Mouse (Mus musculus) monocyte, adult 59 days (primary cell): Measurements from ENCODE around the gene Cyp2t4. TPM values are rescaled to one million over a fixed set of nuclear protein-coding genes. Genes with fewer than 3 reads are reported as not detected.

Source experiments
- total RNA-seq, 2 experiments: library from RNA; stranded (reverse); gene quantifications; one replicate each; pipeline ENCODE4 v1.2.4; 2023

Cyp2t4 gene
- not detected for total RNA-seq

DNA sequence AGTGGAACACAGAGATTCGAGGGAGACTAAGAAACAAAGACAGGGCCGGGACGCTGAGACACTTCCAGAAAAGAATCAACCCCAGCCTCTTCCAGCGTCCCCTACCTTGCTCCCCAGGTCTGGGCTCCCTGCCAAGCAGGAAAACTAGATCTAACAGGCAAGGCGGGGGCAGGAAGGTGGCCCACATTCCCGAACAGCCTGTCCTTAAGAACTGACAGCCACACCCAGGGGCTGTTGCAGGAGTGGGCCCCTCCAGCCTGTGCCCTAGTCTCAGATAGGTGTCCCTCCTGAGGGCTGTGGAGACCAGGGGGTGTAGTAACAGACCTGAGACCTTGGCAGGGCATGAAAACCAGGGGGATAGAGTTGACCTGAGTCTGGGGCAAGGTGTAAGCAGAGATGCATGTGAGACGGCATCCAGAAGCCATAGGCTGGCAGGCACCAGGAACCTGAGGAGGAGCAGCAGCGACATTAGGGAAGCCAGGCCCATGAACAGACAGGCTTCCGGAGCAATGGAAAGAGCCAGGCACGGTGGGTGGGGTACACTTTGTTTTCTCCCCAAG, at the start of gene Cyp2t4:
TSS of gene Cyp2t4 (plus strand) at position 510 of the 560 bp plus-strand sequence.

DNA sequence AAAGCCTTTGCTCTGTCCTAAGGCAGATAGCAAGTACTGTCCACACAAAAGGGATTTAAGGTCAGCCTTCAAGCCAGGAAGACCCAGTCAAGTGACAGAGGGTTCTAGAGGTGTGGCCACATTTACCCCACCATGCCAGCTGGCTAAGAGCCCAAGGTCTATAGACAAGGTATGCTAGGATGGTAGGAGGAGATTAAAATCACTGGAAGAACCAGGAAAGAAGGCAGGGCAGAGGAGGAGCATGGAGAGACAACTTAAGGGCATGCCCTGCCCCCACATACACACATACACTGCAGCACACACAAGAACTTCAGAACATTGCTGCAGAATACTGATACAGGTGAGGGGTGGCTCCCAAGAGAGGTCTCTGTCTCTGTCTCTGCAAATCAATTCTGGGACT, 33.8 kb upstream of the Cyp2t4 start, which contains the start of gene Cyp2f2:
TSS of gene Cyp2f2 (plus strand) at position 234 of the 400 bp plus-strand sequence.

DNA sequence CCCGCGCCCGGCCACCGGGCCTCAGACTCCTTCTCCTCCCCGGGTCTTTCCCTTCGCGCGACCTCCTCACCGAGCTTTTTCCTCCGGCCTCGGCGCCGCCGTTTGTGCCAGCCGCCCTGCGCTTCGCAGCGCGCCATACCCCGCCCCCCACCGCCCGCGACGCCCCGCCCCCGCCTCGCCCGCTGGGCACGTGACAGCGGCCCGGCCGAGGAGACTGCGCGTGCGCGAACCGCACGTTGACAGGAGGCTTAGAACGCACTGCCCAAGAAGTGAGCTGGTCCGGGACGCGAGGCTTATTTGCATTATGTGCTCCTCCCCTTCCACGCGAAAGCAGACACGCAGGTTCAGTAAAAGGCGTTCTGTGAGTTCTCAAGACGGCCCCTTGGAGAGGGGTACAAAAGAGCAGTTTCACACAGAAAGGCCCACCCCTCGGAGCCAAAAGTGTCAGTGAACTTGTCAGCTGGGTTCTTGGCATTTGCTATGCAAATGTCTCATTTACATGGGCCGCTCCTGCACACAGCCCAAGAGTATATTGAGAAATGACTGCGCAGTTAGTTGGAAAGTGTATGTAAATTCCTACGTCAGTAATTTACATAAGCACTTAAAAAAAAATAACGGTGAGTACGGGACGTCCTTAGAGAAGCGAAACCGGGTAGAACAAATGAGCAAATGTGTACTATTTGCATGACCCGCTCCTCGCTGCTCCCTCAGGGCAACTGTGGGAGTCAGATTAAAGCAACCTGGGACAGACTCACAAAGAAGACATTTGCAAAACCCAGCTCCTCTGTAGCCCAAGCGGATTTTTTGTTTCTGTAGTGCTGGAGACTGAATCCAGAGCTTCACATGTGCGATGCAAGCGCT, 13.3 kb downstream of the Cyp2t4 start, which contains the start of gene Egln2:
TSS of gene Egln2 (minus strand) at position 189 of the 861 bp plus-strand sequence.

DNA sequence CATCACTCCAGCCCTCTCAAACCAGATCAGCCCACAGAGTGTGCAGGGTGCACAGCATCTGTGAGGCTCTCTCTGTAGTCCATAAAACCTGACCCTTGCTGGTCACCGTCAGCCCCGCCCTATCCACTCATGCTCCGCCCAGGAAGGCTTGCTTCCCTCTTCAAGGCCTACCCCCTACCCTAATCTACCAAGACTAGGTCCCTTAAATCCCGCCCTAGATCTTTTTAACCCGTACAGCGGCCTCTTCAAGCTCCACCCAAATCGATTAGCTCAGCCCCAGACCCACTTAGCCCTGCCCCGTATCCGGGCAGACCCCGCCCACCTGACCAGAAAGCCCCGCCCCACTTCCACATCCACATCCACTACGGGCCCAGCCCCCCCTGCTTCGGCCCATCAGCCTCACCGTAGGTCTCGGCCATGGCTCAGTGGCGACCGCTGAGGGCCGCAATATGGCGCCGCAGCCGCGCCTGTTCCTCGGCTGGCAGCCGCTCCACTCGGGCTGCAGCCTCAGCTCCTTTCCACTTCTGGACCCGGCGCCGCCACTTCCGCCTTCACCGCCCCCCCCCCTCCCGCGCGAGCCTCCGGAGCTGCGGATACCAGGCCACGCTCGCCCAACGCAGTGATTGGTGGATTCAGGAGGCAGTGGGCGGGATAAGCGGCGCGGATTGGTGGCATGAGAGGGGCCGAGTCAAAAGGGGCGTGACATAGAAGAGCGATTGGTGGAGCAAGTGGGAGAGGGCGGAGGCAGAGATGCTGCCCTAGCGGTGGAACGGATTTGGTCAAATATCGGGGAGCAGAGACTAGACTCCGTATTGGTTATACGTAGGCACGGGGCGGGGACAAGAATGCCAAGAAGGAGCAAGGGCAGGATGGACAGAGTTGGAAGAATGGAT, 25.1 kb downstream of the Cyp2t4 start, which contains the start of gene Rab4b:
TSS of gene Rab4b (minus strand) at position 573 of the 893 bp plus-strand sequence.

DNA sequence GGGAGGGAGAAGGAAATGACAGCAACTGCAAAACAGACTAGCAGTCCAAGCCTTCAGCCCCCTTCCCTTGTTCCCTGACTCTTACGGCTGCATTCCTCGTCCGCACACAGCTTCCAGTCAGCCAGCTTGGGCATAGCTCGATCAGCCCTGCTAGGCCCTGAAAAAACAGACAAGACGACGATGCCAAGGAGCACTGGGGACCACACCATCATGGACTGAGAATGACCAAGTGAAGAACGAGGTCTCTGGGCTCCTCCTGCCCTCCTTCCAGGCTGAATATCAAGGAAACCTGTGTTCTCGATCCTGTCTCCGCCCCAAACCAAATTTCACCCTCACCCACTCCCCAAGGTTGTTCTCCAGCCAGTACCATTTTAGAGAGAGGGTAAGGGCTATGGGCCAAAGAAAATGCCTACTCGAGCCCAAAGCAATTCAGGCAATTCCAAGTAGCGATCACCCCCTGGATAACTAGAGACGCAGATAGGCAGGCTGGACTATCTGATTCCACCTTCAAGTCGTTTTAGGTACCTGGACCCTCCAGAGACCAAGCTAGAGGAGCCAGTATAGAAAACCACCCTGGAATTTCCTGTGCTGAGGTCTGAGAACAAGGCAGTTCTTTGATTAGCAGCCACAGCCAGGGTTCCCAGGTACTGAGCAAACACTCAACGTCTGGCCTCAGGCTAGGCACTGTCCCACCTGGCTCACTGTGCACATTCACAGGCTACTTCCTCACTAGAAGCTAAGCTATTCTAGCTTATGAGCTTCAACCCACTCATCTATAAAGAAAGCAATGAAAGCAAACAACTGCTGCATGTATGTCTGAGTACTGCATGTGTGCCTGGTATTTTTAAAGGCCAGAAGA, 27.6 kb downstream of the Cyp2t4 start, which contains the start of the genes Gm21983 and Mia:
TSS of gene Gm21983 (minus strand) at position 250 of the 859 bp plus-strand sequence.
TSS of gene Mia (minus strand) at position 321 of the 859 bp plus-strand sequence.

DNA sequence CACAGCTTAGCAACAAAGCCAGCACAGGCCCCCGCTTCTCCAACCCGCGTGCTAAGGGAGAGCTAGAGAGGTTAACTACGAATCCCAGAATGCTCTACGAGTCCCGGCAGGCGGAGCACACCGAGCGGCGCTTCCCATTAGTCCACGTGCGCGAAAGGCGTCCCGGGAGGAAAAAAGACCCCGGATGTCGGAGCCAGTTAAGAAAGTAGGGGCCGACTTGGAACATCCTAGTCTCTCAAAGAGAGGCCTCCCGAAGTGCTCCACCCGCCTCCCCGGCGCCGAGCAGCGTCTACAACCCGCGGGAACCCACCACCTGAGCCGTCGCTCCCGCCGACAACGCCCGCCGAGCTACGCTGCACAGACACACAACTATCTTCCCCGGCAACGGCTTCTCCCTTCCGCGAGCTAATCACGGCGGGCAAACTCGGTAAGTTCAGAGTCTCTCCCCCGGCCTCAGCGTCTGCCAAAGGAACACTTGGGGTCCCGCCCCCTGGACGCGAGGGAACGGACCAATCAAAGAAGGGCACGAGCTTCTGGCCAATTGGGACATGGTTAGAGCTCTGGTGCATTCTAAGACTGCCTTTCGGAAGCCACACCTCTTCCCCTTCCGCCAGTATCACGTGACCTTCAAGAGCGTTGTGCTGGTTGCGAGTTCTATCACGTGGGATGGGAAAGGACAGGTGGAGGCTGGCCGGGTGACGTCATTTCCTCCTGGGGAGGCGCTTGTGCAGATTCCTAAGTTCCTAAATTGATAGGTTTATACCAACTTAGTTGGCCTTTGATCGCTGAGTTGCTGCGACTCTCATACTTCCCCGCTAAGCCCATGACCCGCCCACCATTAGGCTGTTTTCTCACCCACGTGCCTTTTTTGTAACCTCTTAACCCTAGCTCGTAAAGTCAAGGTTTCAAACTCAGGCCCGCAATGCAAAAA, 42.4 kb downstream of the Cyp2t4 start, which contains the start of the genes BC024978 and Snrpa:
TSS of gene BC024978 (plus strand) at position 101 of the 931 bp plus-strand sequence.
TSS of gene Snrpa (minus strand) at position 591 of the 931 bp plus-strand sequence.

Other genes with a start within 250 kb of the Cyp2t4 start
- not detected for gene Cyp2a22, start 214.3 kb upstream of the Cyp2t4 start, total RNA-seq
- not detected for gene Cyp2a12, start 124.6 kb upstream of the Cyp2t4 start, total RNA-seq
- gene Cyp2f2, start 33.8 kb upstream of the Cyp2t4 start, total RNA-seq = under 1 TPM in 1 of 2 experiments, not detected in 1; 0.27 TPM
- 10 to 100 TPM; 66.9 to 70.2 TPM for gene Egln2, start 13.1 kb downstream of the Cyp2t4 start, total RNA-seq
- 10 to 100 TPM; 83.6 to 86.1 TPM for gene Rab4b, start 25.2 kb downstream of the Cyp2t4 start, total RNA-seq
- not detected for gene Gm21983, start 27.4 kb downstream of the Cyp2t4 start, total RNA-seq
- gene Mia, start 27.4 kb downstream of the Cyp2t4 start, total RNA-seq = not detected
- 10 to 100 TPM; 10.6 to 11.1 TPM for gene BC024978, start 42.1 kb downstream of the Cyp2t4 start, total RNA-seq
- 10 to 100 TPM; 66.3 to 74.6 TPM for gene Snrpa, start 42.6 kb downstream of the Cyp2t4 start, total RNA-seq
- gene Itpkc, start 74.9 kb downstream of the Cyp2t4 start, total RNA-seq = 10 to 100 TPM; 19.3 to 20.9 TPM
- 10 to 100 TPM; 25.1 to 27.0 TPM for gene Coq8b, start 79.3 kb downstream of the Cyp2t4 start, total RNA-seq
- gene Numbl, start 104.7 kb downstream of the Cyp2t4 start, total RNA-seq = 1 to 10 TPM; 3.7 to 5.2 TPM
- gene Ltbp4, start 184.0 kb downstream of the Cyp2t4 start, total RNA-seq = 1 to 10 TPM; 1.6 to 1.9 TPM
- 10 to 100 TPM; 83.7 to 87.8 TPM for gene Shkbp1, start 202.3 kb downstream of the Cyp2t4 start, total RNA-seq
- gene Gm20479, start 203.7 kb downstream of the Cyp2t4 start, total RNA-seq = 1 to 10 TPM; 2.3 to 4.4 TPM